Mouse (Mus musculus): ENCODE measurements at regions not wholly inside any gene's neighbourhood (a gene's known extent, or its start where the extent isn't known, plus 50 kb on each side); places are given as distances from the start of the nearest gene placed in this dataset.

- TF ChIP-seq EP300 (IDR thresholded peaks at IDR 0.05) (no peak), CTCF (IDR thresholded peaks at IDR 0.05) (no peak)
Measured at GRCm38 (mm10) chr3:123846554-123846953, 155.9 kb upstream of the Ndst3 start.
